Mouse (Mus musculus) thymus, adult 2 months (tissue): Measurements from ENCODE around the gene Hk1.

ENCODE experiments used
- CTCF ChIP-seq: fragments of 200-500 bp; IDR thresholded peaks from 2 replicates; pipeline ENCODE4 v1.5.1; 2012; ENCODE audit warnings: mild to moderate bottlenecking, control low read depth, low read length, moderate library complexity, borderline replicate concordance; ENCODE audit not compliant: control insufficient read depth, poor library complexity, insufficient read depth; ENCODE audit errors: extremely low read depth
- POLR2A ChIP-seq: fragments of 200-500 bp; IDR thresholded peaks from 2 replicates; pipeline ENCODE4 v1.6.1; 2012; ENCODE audit warnings: mild to moderate bottlenecking, low read length, control low read depth, moderate library complexity; ENCODE audit not compliant: control insufficient read depth, poor library complexity, insufficient read depth; ENCODE audit errors: extremely low read depth

DNA sequence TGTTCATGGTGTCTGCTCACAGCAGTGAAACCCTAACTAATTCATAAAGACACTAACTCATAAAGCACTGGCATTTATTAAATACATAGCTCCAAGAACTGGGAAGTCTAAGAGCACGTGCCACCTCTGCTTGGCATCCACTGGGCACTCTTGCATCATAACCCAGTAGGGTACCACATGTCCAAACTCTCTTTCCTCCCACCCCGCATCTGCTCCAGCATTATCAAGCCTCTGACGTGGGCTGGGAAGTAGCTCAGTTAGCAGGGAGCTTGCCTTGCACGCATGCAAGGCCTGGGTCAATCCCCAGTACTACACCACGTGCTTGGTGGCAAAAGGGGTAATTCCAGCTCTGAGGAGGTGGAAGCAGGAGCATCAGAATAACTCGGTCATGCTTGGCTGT is 143.5 kb downstream of the Hk1 start:
- TF ChIP-seq POLR2A (no peak), CTCF (no peak)
